Mouse (Mus musculus): ENCODE data around the gene Pcyt1a. TPM values are rescaled to one million over a fixed set of nuclear protein-coding genes. Genes with fewer than 3 reads are reported as not detected.

Gene Pcyt1a
- total and polyA plus RNA-seq, 3 experiments: 44.3 to 133 (median 110) TPM

GRCm38 (mm10) chr16:32513401-32513800 lies 82.7 kb downstream of the Pcyt1a start:
- Histone ChIP-seq H3K9ac (ENCODE audit: low read depth, low read length) (no peak overlapping the region), H3K79me2 (replicated peaks; ENCODE audit: control insufficient read depth, insufficient read depth, low read length) (no peaks in the 10 kb centered on the region), H3K27me3 (ENCODE audit: control insufficient read depth, insufficient read depth, low read length) (no peaks in the 10 kb centered on the region; the same call in 1 of the 2 replicates), H3K27ac (no peak overlapping the region), H3K36me3 (ENCODE audit: control insufficient read depth, insufficient read depth, low read length) (no peaks in the 10 kb centered on the region), H3K4me3 (no peak overlapping the region), H3K4me1 (ENCODE audit: control insufficient read depth, insufficient read depth, low read length) (no peaks in the 10 kb centered on the region; the same call in 1 of the 2 replicates)
- no peak for DNase-seq
- intact Hi-C loops (cut with DNase I): no loop called here
- TF ChIP-seq POLR2A (IDR thresholded peaks at IDR 0.05; ENCODE audit: insufficient read depth, low read depth, low read length) (no peak), EP300 (IDR thresholded peaks at IDR 0.05; ENCODE audit: insufficient read depth, low read depth, low read length) (no peak), CTCF (IDR thresholded peaks at IDR 0.05) (no peak)
- 89% methylated on average over 6 of the region's 6 CpGs for WGBS

GRCm38 (mm10) chr16:32513948-32514347 lies 83.2 kb downstream of the Pcyt1a start:
- H3K4me3 ChIP-seq: no peak overlapping the region
- TF ChIP-seq EP300 (IDR thresholded peaks at IDR 0.05; ENCODE audit: insufficient read depth, low read depth, low read length) (no peak), CTCF (IDR thresholded peaks at IDR 0.05) (no peak), POLR2A (IDR thresholded peaks at IDR 0.05; ENCODE audit: insufficient read depth, low read depth, low read length) (no peak)
- H3K79me2 ChIP-seq (replicated peaks; ENCODE audit: control insufficient read depth, insufficient read depth, low read length): no peaks in the 10 kb centered on the region
- H3K27ac ChIP-seq: no peak overlapping the region
- WGBS: 95% methylated on average over 6 of the region's 6 CpGs
- H3K9ac ChIP-seq (ENCODE audit: low read depth, low read length): no peak overlapping the region
- H3K36me3 ChIP-seq (ENCODE audit: control insufficient read depth, insufficient read depth, low read length): no peaks in the 10 kb centered on the region
- no peaks in the 10 kb centered on the region; the same call in 1 of the 2 replicates for H3K27me3 ChIP-seq (ENCODE audit: control insufficient read depth, insufficient read depth, low read length)
- DNase-seq: no peak
- intact Hi-C loops (cut with DNase I): no loop called here
- H3K4me1 ChIP-seq (ENCODE audit: control insufficient read depth, insufficient read depth, low read length): no peaks in the 10 kb centered on the region; the same call in 1 of the 2 replicates

GRCm38 (mm10) chr16:32516006-32516962 lies 85.6 kb downstream of the Pcyt1a start:
- H3K27ac ChIP-seq: no peak overlapping the region
- no peaks in the 10 kb centered on the region for H3K36me3 ChIP-seq (ENCODE audit: control insufficient read depth, insufficient read depth, low read length)
- no peaks in the 10 kb centered on the region for H3K4me1 ChIP-seq (ENCODE audit: control insufficient read depth, insufficient read depth, low read length)
- DNase-seq: no peak
- no peaks in the 10 kb centered on the region; the same call in 1 of the 2 replicates for H3K27me3 ChIP-seq (ENCODE audit: control insufficient read depth, insufficient read depth, low read length)
- intact Hi-C loops (cut with DNase I): no loop called here
- H3K4me3 ChIP-seq: no peak overlapping the region
- no peaks in the 10 kb centered on the region for H3K79me2 ChIP-seq (replicated peaks; ENCODE audit: control insufficient read depth, insufficient read depth, low read length)
- WGBS: 43% methylated on average over 21 of the region's 21 CpGs
- TF ChIP-seq EP300 (IDR thresholded peaks at IDR 0.05; ENCODE audit: insufficient read depth, low read depth, low read length) (no peak), POLR2A (IDR thresholded peaks at IDR 0.05; ENCODE audit: insufficient read depth, low read depth, low read length) (no peak), CTCF (IDR thresholded peaks at IDR 0.05) (no peak)
- H3K9ac ChIP-seq (ENCODE audit: low read depth, low read length): no peak overlapping the region

DNA sequence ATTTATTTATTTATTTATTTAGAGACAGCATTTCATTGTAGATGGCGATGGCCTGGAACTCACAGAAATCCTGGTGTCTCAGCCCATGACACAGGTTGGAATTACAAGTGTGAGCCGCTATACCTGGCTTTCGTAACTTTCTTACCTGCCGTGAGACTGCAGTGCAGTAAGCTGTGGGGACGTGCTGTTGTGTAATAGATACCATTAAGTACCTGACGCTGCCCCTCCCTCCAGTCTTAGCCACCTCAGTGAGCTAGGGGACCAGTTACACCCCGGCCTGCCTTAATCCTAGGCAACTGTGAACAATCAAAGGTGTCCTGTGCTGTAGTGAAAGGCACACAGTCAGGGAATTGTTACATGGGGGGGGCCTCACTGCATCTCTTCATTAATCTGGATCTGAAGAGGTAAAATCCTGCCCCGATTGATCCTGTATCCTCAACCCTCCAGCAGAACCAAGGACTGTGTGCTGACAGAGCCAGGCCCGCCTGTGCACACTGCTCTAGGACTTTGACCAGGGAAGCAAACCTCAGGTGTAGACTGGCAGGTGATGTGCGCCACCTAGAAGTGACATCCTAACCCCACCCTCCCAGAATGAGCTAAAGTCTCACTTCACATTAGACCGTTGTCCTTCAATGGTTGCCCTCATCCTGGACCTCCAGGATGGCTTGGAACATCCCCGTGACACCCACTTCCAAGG lies 87.2 kb downstream of the Pcyt1a start:
- WGBS: 87% methylated on average over 12 of the region's 12 CpGs
- Histone ChIP-seq H3K27me3 (ENCODE audit: control insufficient read depth, insufficient read depth, low read length) (no peaks in the 10 kb centered on the region; the same call in 1 of the 2 replicates), H3K79me2 (replicated peaks; ENCODE audit: control insufficient read depth, insufficient read depth, low read length) (no peaks in the 10 kb centered on the region), H3K4me3 (no peak overlapping the region), H3K27ac (no peak overlapping the region), H3K9ac (ENCODE audit: low read depth, low read length) (no peak overlapping the region), H3K4me1 (ENCODE audit: control insufficient read depth, insufficient read depth, low read length) (no peaks in the 10 kb centered on the region), H3K36me3 (ENCODE audit: control insufficient read depth, insufficient read depth, low read length) (no peaks in the 10 kb centered on the region)
- intact Hi-C loops (cut with DNase I): no loop called here
- DNase-seq: no peak
- TF ChIP-seq CTCF (IDR thresholded peaks at IDR 0.05) (no peak), EP300 (IDR thresholded peaks at IDR 0.05; ENCODE audit: insufficient read depth, low read depth, low read length) (no peak), POLR2A (IDR thresholded peaks at IDR 0.05; ENCODE audit: insufficient read depth, low read depth, low read length) (no peak)

- WGBS: 85% methylated on average over 15 of the region's 15 CpGs
- no peak for DNase-seq
- no peaks in the 10 kb centered on the region for H3K27me3 ChIP-seq (ENCODE audit: control insufficient read depth, insufficient read depth, low read length)
- H3K36me3 ChIP-seq (ENCODE audit: control insufficient read depth, insufficient read depth, low read length): no peaks in the 10 kb centered on the region
- H3K9ac ChIP-seq (ENCODE audit: low read depth, low read length): no peak overlapping the region
- no peak overlapping the region for H3K4me3 ChIP-seq
- intact Hi-C loops (cut with DNase I): loop anchor here (5.0 kb wide), 1 partner anchor 87 kb away; the partner anchor contains the start of gene Tfrc
- TF ChIP-seq CTCF (IDR thresholded peaks at IDR 0.05) (no peak), POLR2A (IDR thresholded peaks at IDR 0.05; ENCODE audit: insufficient read depth, low read depth, low read length) (no peak), EP300 (IDR thresholded peaks at IDR 0.05; ENCODE audit: insufficient read depth, low read depth, low read length) (no peak)
- peaks cover 4% of the 10 kb centered on the region; the same call in 1 of the 2 replicates for H3K4me1 ChIP-seq (ENCODE audit: control insufficient read depth, insufficient read depth, low read length)
- H3K79me2 ChIP-seq (replicated peaks; ENCODE audit: control insufficient read depth, insufficient read depth, low read length): no peaks in the 10 kb centered on the region
- no peak overlapping the region for H3K27ac ChIP-seq
Measured at GRCm38 (mm10) chr16:32519656-32520371, 89.1 kb downstream of the Pcyt1a start.
